In genomic region chr2:52570781-52571180, GRCm38 (mm10) we compare ENCODE assay signal across 22 mouse cellular contexts.
DNase-seq lines count a peak whose midpoint lies in the region; ATAC-seq and TF ChIP-seq lines count a peak whose summit lies in the region.
"Had no signal": no experiment of that assay in that cellular context is flagged by ENCODE, and none has a peak within 500 bp of the region (broad histone marks: within the 10 kb centered on the region; RNA-seq: fewer than 3 reads in every experiment).

No protein-coding gene starts in this region.

- H3K9ac ChIP-seq in heart, embryonic 13.5 days = no peak overlapping the region
- no peak overlapping the region for H3K9ac ChIP-seq in liver, embryonic 12.5 days
- H3K9ac ChIP-seq in liver, embryonic 14.5 days (replicated peaks) = no peak overlapping the region
- H3K9ac ChIP-seq: embryonic facial prominence, embryonic 15.5 days; hindbrain, embryonic 14.5 days; midbrain, embryonic 15.5 days had no signal

- H3K27me3 ChIP-seq in heart, embryonic 13.5 days (replicated peaks) = no peaks in the 10 kb centered on the region
- H3K27me3 ChIP-seq in liver, embryonic 12.5 days (replicated peaks) = no peaks in the 10 kb centered on the region
- no peaks in the 10 kb centered on the region for H3K27me3 ChIP-seq in liver, embryonic 14.5 days (ENCODE audit: control insufficient read depth, insufficient read depth, low read length)
- H3K27me3 ChIP-seq: embryonic facial prominence, embryonic 15.5 days; midbrain, embryonic 15.5 days had no signal

- no peak for DNase-seq in heart, adult 18-20 months
- DNase-seq in liver = no peak
- DNase-seq in liver, embryonic 14.5 days (ENCODE audit: low read depth in 3 of 3, low spot score in 3 of 3) = no peak
- no peak for DNase-seq in layer of hippocampus, adult 8-10 months (ENCODE audit: low spot score in 2 of 2)
- DNase-seq: adrenal gland, postnatal 25 days; cerebellum, adult 9-10 months; gastrocnemius, postnatal 10 days; kidney, adult 2 months; right cerebral cortex, postnatal 4 days had no signal

- H3K27ac ChIP-seq in heart, embryonic 13.5 days (replicated peaks) = peak overlapping the region; percentile 85
- no peak overlapping the region for H3K27ac ChIP-seq in liver, embryonic 12.5 days
- no peak overlapping the region for H3K27ac ChIP-seq in liver, embryonic 14.5 days
- H3K27ac ChIP-seq: embryonic facial prominence, embryonic 15.5 days; hindbrain, embryonic 14.5 days; kidney, postnatal 0 days; limb, embryonic 10.5 days; macrophage; midbrain, embryonic 15.5 days; stomach, postnatal 0 days had no signal

- ATAC-seq in heart, embryonic 13.5 days (ENCODE audit: extremely low read depth, insufficient number of reproducible peaks, low FRiP score, low TSS enrichment) = no peak
- peak; percentile 40; the same call in 1 of the 2 replicates for ATAC-seq in liver, embryonic 12.5 days
- ATAC-seq in liver, embryonic 14.5 days (ENCODE audit: insufficient read depth) = peak; percentile 40; the same call in 1 of the 2 replicates
- ATAC-seq in monocyte, adult 5-6 weeks (replicated peaks; ENCODE audit: insufficient number of reproducible peaks, low FRiP score, low TSS enrichment, poor library complexity, severe bottlenecking) = no peak
- ATAC-seq: forebrain, embryonic 14.5 days; lung, postnatal 0 days; midbrain, embryonic 15.5 days had no signal

- H3K4me3 ChIP-seq in heart, embryonic 13.5 days = no peak overlapping the region
- no peak overlapping the region for H3K4me3 ChIP-seq in liver, embryonic 12.5 days
- H3K4me3 ChIP-seq in liver, embryonic 14.5 days (ENCODE audit: insufficient read depth in 1 of 2, low read depth in 2 of 2, low read length in 2 of 2) = no peak overlapping the region
- H3K4me3 ChIP-seq: embryonic facial prominence, embryonic 15.5 days; limb, embryonic 10.5 days; midbrain, embryonic 15.5 days; myocyte had no signal

- H3K36me3 ChIP-seq in heart, embryonic 13.5 days = no peaks in the 10 kb centered on the region
- H3K36me3 ChIP-seq in liver, embryonic 12.5 days = no peaks in the 10 kb centered on the region
- no peaks in the 10 kb centered on the region for H3K36me3 ChIP-seq in liver, embryonic 14.5 days (replicated peaks; ENCODE audit: control insufficient read depth, insufficient read depth, low read depth)
- H3K36me3 ChIP-seq: embryonic facial prominence, embryonic 15.5 days; limb, embryonic 10.5 days; midbrain, embryonic 15.5 days had no signal

- H3K4me2 ChIP-seq in heart, embryonic 13.5 days = peak overlapping the region; percentile 36
- H3K4me2 ChIP-seq in liver, embryonic 12.5 days = peak overlapping the region; percentile 61
- peak overlapping the region; percentile 40 for H3K4me2 ChIP-seq in liver, embryonic 14.5 days (ENCODE audit: low read depth)
- H3K4me2 ChIP-seq: embryonic facial prominence, embryonic 15.5 days; hindbrain, embryonic 14.5 days; midbrain, embryonic 15.5 days had no signal

- no peak for TF ChIP-seq EP300 in liver, embryonic 14.5 days (IDR thresholded peaks at IDR 0.05; ENCODE audit: low read depth)

- WGBS in heart, embryonic 13.5 days = 28% methylated on average over 5 of the region's 5 CpGs
- 31% methylated on average over 5 of the region's 5 CpGs for WGBS in liver, embryonic 12.5 days (ENCODE audit: insufficient replicate concordance)
- 13% methylated on average over 5 of the region's 5 CpGs for WGBS in liver, embryonic 14.5 days (ENCODE audit: insufficient replicate concordance)

- H3K9me3 ChIP-seq in heart, embryonic 13.5 days = no peaks in the 10 kb centered on the region
- H3K9me3 ChIP-seq in liver, embryonic 12.5 days (replicated peaks) = no peaks in the 10 kb centered on the region
- no peaks in the 10 kb centered on the region for H3K9me3 ChIP-seq in liver, embryonic 14.5 days (ENCODE audit: control insufficient read depth, low read length)
- H3K9me3 ChIP-seq: embryonic facial prominence, embryonic 15.5 days; limb, embryonic 10.5 days; midbrain, embryonic 15.5 days had no signal

- peaks cover 28% of the 10 kb centered on the region for H3K4me1 ChIP-seq in heart, embryonic 13.5 days
- H3K4me1 ChIP-seq in liver, embryonic 12.5 days = peaks cover 53% of the 10 kb centered on the region
- H3K4me1 ChIP-seq in liver, embryonic 14.5 days (replicated peaks; ENCODE audit: control insufficient read depth in 2 of 2, insufficient read depth in 2 of 2, low read length in 1 of 2) = peaks cover 21 to 39% of the 10 kb centered on the region in 2 experiments
- H3K4me1 ChIP-seq: embryonic facial prominence, embryonic 15.5 days; limb, embryonic 10.5 days; midbrain, embryonic 15.5 days had no signal

- TF ChIP-seq CTCF in liver, embryonic 14.5 days (IDR thresholded peaks at IDR 0.05; ENCODE audit: low read depth) = no peak

Comparison
In these comparisons a context has a peak if more than half of its experiments do, and no peak if none do; other contexts are left out.
1. ATAC-seq: peak in liver, embryonic 12.5 days (single experiment) and liver, embryonic 14.5 days (single experiment); none in heart, embryonic 13.5 days (single experiment) and monocyte, adult 5-6 weeks (single experiment).
2. Peak in every context shown above with its lines, with median percentiles within 50 percentile points of each other: H3K4me2 ChIP-seq.